Mouse (Mus musculus) lung, embryonic 16.5 days (tissue): ENCODE measurements around the gene Fgd2. TPM values are rescaled to one million over a fixed set of nuclear protein-coding genes. Genes with fewer than 3 reads are reported as not detected.
A peak's percentile ranks its signal among the peaks of the same experiment; 100 is the strongest.

Experiments used
- ATAC-seq: fragments of 200-750 bp; cut with Nextera tagmentation; 2 replicates; pipeline ENCODE4 v1.8.0; 2017; ENCODE audit warnings: low read depth, mild to moderate bottlenecking, moderate library complexity
- H3K27ac ChIP-seq: fragments of 300-500 bp; sonication (generic); 2 replicates; pipeline ENCODE4 v1.5.1; 2014; ENCODE audit warnings: mild to moderate bottlenecking, control low read depth, low read length
- H3K27me3 ChIP-seq: fragments of 300-500 bp; sonication (generic); 2 replicates; pipeline ENCODE4 v1.6.1; 2014; ENCODE audit warnings: low read depth, low read length, mixed read lengths; ENCODE audit not compliant: control insufficient read depth, insufficient read depth
- H3K36me3 ChIP-seq: fragments of 300-500 bp; sonication (generic); 2 replicates; pipeline ENCODE4 v1.6.1; 2014; ENCODE audit warnings: low read length; ENCODE audit not compliant: control insufficient read depth, insufficient read depth
- H3K4me1 ChIP-seq: fragments of 300-500 bp; sonication (generic); replicated peaks from 2 replicates; pipeline ENCODE4 v1.6.1; 2014; ENCODE audit warnings: low read length, mixed read lengths; ENCODE audit not compliant: control insufficient read depth, insufficient read depth
- H3K4me2 ChIP-seq: fragments of 300-500 bp; sonication (generic); 2 replicates; pipeline ENCODE4 v1.6.1; 2014; ENCODE audit warnings: low read depth, low read length, control low read depth
- H3K4me3 ChIP-seq: fragments of 300-500 bp; sonication (generic); 2 replicates; pipeline ENCODE4 v1.5.1; 2014; ENCODE audit warnings: mild to moderate bottlenecking, low read length, control low read depth
- H3K9ac ChIP-seq: fragments of 300-500 bp; sonication (generic); 2 replicates; pipeline ENCODE4 v1.6.1; 2014; ENCODE audit warnings: low read length, control low read depth
- H3K9me3 ChIP-seq: fragments of 300-500 bp; sonication (generic); 2 replicates; pipeline ENCODE4 v1.6.1; 2016; ENCODE audit warnings: low read length; ENCODE audit not compliant: control insufficient read depth
- WGBS: fragments of 180-500 bp; shearing (Covaris S2); extraction: QIAGEN DNeasy Blood & Tissue Kit; methylation state at CpG from one replicate; pipeline ENCODE4 v1.1.7; 2014; 5-methylcytosine and 5-hydroxymethylcytosine counted together
- polyA plus RNA-seq: library from polyadenylated mRNA; unstranded; fragments of >200 nt; fragmentation: Nextera tagmentation; extraction: Ambion mirVana; gene quantifications from 2 replicates; pipeline ENCODE4 v1.2.1, GENCODE M21; 2015

The Fgd2 gene
- polyA plus RNA-seq, 1 experiment from 2014 or later, result 21.7 TPM

GRCm38 (mm10) chr17:29330671-29331410 lies 29.9 kb upstream of the Fgd2 start:
- no peak for ATAC-seq
- WGBS, result 32% methylated on average over 5 of the region's 5 CpGs

GRCm38 (mm10) chr17:29332186-29332685 lies 28.5 kb upstream of the Fgd2 start:
- no peak overlapping the region for H3K4me2 ChIP-seq
- WGBS, result 70% methylated on average over 4 of the region's 4 CpGs
- peaks cover 48% of the 10 kb centered on the region for H3K36me3 ChIP-seq
- H3K4me1 ChIP-seq, result no peaks in the 10 kb centered on the region
- no peak overlapping the region for H3K27ac ChIP-seq
- no peaks in the 10 kb centered on the region for H3K9me3 ChIP-seq
- no peak overlapping the region for H3K9ac ChIP-seq
- ATAC-seq, result no peak
- H3K4me3 ChIP-seq, result no peak overlapping the region
- no peaks in the 10 kb centered on the region for H3K27me3 ChIP-seq

More at GRCm38 (mm10) chr17:29330671-29331410, 29.9 kb upstream of the Fgd2 start:
- Histone ChIP-seq H3K4me1 (peaks cover 7% of the 10 kb centered on the region; the same call in 1 of the 2 replicates), H3K27me3 (no peaks in the 10 kb centered on the region), H3K9me3 (no peaks in the 10 kb centered on the region), H3K4me2 (no peak overlapping the region), H3K4me3 (no peak overlapping the region), H3K36me3 (peaks cover 35% of the 10 kb centered on the region), H3K9ac (no peak overlapping the region), H3K27ac (no peak overlapping the region)

GRCm38 (mm10) chr17:29336266-29336990 lies 24.3 kb upstream of the Fgd2 start:
- Histone ChIP-seq H3K27me3 (no peaks in the 10 kb centered on the region), H3K4me1 (peaks cover 12% of the 10 kb centered on the region), H3K27ac (no peak overlapping the region), H3K9ac (no peak overlapping the region), H3K9me3 (no peaks in the 10 kb centered on the region), H3K36me3 (peaks cover 59% of the 10 kb centered on the region), H3K4me2 (no peak overlapping the region), H3K4me3 (no peak overlapping the region)
- WGBS, result 87% methylated on average over 19 of the region's 19 CpGs
- no peak for ATAC-seq

- Histone ChIP-seq H3K9me3 (no peaks in the 10 kb centered on the region), H3K4me2 (no peak overlapping the region), H3K9ac (no peak overlapping the region), H3K4me1 (peaks cover 28% of the 10 kb centered on the region), H3K36me3 (peaks cover 46% of the 10 kb centered on the region), H3K4me3 (no peak overlapping the region), H3K27ac (no peak overlapping the region), H3K27me3 (no peaks in the 10 kb centered on the region)
- 90% methylated on average over 9 of the region's 9 CpGs for WGBS
- no peak for ATAC-seq
Measured at GRCm38 (mm10) chr17:29337979-29338823, 22.5 kb upstream of the Fgd2 start.

GRCm38 (mm10) chr17:29339170-29339768 lies 21.4 kb upstream of the Fgd2 start:
- Histone ChIP-seq H3K4me2 (no peak overlapping the region), H3K9ac (no peak overlapping the region), H3K4me1 (peaks cover 28% of the 10 kb centered on the region), H3K4me3 (no peak overlapping the region), H3K27ac (peak overlapping the region; percentile 61), H3K9me3 (no peaks in the 10 kb centered on the region), H3K36me3 (peaks cover 47% of the 10 kb centered on the region), H3K27me3 (no peaks in the 10 kb centered on the region)
- WGBS, result 73% methylated on average over 11 of the region's 11 CpGs
- ATAC-seq, result no peak

- H3K4me2 ChIP-seq, result no peak overlapping the region; the same call in 1 of the 2 replicates
- 65% methylated on average over 18 of the region's 18 CpGs for WGBS
- no peak overlapping the region for H3K9ac ChIP-seq
- peak; percentile 31 for ATAC-seq
- peaks cover 31% of the 10 kb centered on the region for H3K4me1 ChIP-seq
- H3K27me3 ChIP-seq, result no peaks in the 10 kb centered on the region
- peaks cover 38% of the 10 kb centered on the region for H3K36me3 ChIP-seq
- no peak overlapping the region for H3K4me3 ChIP-seq
- peak overlapping the region; percentile 95 for H3K27ac ChIP-seq
- H3K9me3 ChIP-seq, result no peaks in the 10 kb centered on the region
Measured at GRCm38 (mm10) chr17:29340406-29341261, 20.1 kb upstream of the Fgd2 start.

- ATAC-seq, result peak; percentile 46
- peak overlapping the region; percentile 95 for H3K27ac ChIP-seq
- 12% methylated on average over 9 of the region's 9 CpGs for WGBS
- H3K4me2 ChIP-seq, result peak overlapping the region; percentile 43
- H3K4me3 ChIP-seq, result no peak overlapping the region
- peaks cover 41% of the 10 kb centered on the region for H3K4me1 ChIP-seq
- no peaks in the 10 kb centered on the region for H3K27me3 ChIP-seq
- no peaks in the 10 kb centered on the region for H3K9me3 ChIP-seq
- H3K9ac ChIP-seq, result peak overlapping the region; percentile 45
- H3K36me3 ChIP-seq, result peaks cover 31% of the 10 kb centered on the region
Measured at GRCm38 (mm10) chr17:29341591-29342003, 19.1 kb upstream of the Fgd2 start.
